Mouse (Mus musculus): ENCODE data around the gene Elmod2.
"Not testable (repeated sequence)": the region's sequence is repeated elsewhere in the genome, so short reads cannot be mapped to it uniquely, and the experiment has no call there.

Elmod2 gene
- long read RNA-seq, experiment 1, full-length matches to known transcripts: 2 of 6 reads
- long read RNA-seq, experiment 1, partial matches to known transcripts: 0 of 6 reads
- long read RNA-seq, experiment 1, other reads (novel, unspliced or antisense): 4 of 6 reads
- long read RNA-seq, experiment 2, full-length matches to known transcripts: 2 of 4 reads
- long read RNA-seq, experiment 2, partial matches to known transcripts: 2 of 4 reads
- long read RNA-seq, experiment 2, other reads (novel, unspliced or antisense): 0 of 4 reads

- intact Hi-C loops (cut with DNase I): loop anchor here (5.0 kb wide), 1 partner anchor 260 kb away; no protein-coding TSS in a partner anchor
These were observed at the start of gene Elmod2 for GRCm38 (mm10) chr8:83331899-83332697. Gene Elmod2, minus strand, starts transcription at chr8:83332486.

- intact Hi-C loops (cut with DNase I): no loop called here
These were observed 48.7 kb upstream of the Elmod2 start for GRCm38 (mm10) chr8:83381016-83381415.

GRCm38 (mm10) chr8:83380141-83380540 is 47.9 kb upstream of the Elmod2 start:
- intact Hi-C loops (cut with DNase I): no loop called here

GRCm38 (mm10) chr8:83377231-83377630 is 44.9 kb upstream of the Elmod2 start:
- intact Hi-C loops (cut with DNase I): no loop called here

DNA sequence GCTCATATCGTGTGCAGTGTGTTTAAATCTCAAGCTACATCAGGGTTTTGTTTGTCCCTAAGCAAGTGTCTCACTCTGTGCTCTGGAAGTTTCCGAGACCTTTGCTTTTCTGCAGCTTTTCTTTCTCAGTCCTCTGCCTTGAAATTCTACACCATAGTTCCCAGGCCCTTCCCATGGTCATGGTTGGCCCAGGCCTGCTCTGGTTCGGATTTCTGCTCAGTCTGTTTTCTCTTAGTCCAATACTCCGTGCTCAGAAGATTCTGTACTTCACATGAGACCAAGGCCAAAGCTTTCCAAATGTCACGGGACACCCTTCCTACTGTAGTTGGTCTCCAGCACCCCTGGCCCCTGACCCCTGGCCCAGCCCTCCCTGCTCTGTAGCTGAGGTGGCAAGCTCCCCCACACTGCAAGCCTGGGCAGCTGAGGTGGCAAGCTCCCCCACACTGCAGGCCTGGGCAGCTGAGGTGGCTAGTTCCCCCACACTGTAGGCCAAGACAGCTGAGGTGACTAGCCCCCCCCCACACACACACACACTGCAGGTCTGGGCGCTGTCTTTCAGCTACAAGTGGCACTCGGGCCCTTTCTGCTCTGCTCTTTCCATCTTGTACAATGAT is 31.0 kb upstream of the Elmod2 start:
- intact Hi-C loops (cut with DNase I): no loop called here

GRCm38 (mm10) chr8:83351315-83351714 is 19.0 kb upstream of the Elmod2 start:
- intact Hi-C loops (cut with DNase I): no loop called here

GRCm38 (mm10) chr8:83348263-83348662 is 16.0 kb upstream of the Elmod2 start, which contains the start of gene Mgat4d:
Gene Mgat4d, plus strand, starts transcription at chr8:83348471.
- intact Hi-C loops (cut with DNase I): no loop called here

- intact Hi-C loops (cut with DNase I): loop anchor here (1.0 to 5.0 kb wide), 2 partner anchors 82 to 240 kb away; no protein-coding TSS in a partner anchor
These were observed 10.4 kb upstream of the Elmod2 start for GRCm38 (mm10) chr8:83342693-83343092.

GRCm38 (mm10) chr8:83342076-83342475 is 9.8 kb upstream of the Elmod2 start:
- intact Hi-C loops (cut with DNase I): loop anchor here (1.0 to 5.0 kb wide), 2 partner anchors 82 to 240 kb away; no protein-coding TSS in a partner anchor

DNA sequence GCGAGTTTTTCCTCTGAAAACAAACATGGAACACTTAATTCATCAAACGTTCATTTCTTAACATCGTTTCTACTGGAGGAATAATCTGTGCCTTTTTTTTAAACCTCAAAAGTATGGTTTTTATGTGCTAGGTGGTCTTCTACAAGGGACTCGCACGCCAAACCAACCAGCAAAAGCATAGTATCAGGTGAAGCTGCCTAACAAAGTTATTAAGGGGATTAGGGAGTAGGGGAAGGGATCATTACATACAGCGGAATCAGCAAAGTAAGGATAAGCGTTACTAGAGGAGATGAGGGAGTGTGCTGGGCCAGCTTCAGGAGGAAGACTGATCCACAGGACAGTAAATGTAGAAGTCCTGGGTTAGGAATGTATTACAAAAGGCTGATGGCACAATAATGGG is 578 bp upstream of the Elmod2 start:
- intact Hi-C loops (cut with DNase I): loop anchor here (5.0 kb wide), 1 partner anchor 259 kb away; no protein-coding TSS in a partner anchor

DNA sequence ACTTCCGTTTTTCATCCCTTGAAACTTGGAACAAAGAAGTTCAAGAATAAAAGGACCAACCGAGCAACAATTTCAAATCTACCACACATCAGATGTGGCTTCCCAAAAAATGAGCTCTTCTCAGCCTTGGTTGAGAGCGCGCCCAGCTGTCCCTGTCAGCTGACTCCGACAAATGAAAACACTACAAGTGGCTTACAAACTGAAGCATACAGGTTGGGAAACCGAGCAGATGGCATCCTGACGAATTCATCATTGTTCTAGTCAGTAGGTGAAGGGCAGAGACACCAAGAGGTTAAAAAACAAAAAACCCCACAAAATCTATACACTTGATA is 753 bp downstream of the Elmod2 start:
- intact Hi-C loops (cut with DNase I): loop anchor here (5.0 kb wide), 1 partner anchor 261 kb away; no protein-coding TSS in a partner anchor

DNA sequence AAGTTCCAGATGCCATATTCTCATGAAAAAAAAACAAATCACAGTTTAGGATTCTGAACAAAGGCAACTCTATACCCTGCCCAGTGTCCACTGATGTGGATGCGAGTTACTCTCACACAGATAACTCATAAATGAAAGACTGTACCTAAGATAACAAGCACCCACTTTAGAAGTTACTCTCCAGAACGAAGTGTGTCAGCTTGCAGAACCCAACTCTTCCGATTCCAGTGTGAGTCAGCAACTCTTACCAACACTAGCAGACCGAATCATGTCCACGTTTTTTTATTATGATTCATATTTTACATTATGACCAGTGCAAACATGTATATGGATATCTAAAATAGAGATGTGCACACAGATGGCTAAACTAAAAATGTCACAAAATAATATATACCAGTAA is 4.4 kb downstream of the Elmod2 start:
- intact Hi-C loops (cut with DNase I): no loop called here

DNA sequence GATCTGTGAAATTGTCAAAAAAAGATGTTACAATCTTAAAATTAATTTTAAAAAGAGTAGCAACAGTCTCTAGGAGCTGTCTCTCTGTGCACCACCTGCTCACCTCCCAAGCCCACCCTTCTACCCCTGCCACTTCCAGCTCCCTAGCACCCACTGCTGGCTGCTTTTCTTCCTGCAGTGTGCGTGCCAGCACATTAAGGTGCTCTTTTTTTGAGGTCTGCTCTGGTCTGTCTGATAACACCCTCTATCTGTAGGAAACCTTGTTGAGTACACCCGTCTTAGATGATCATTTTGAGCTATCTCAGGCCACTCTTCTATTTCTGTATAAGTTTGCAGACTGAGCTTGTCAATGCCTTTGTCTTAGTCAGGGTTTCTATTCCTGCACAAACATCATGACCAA is 9.2 kb downstream of the Elmod2 start:
- intact Hi-C loops (cut with DNase I): no loop called here

GRCm38 (mm10) chr8:83322374-83322773 is 9.9 kb downstream of the Elmod2 start:
- intact Hi-C loops (cut with DNase I): no loop called here

- intact Hi-C loops (cut with DNase I): no loop called here
These were observed 11.7 kb downstream of the Elmod2 start for GRCm38 (mm10) chr8:83320543-83320942.

DNA sequence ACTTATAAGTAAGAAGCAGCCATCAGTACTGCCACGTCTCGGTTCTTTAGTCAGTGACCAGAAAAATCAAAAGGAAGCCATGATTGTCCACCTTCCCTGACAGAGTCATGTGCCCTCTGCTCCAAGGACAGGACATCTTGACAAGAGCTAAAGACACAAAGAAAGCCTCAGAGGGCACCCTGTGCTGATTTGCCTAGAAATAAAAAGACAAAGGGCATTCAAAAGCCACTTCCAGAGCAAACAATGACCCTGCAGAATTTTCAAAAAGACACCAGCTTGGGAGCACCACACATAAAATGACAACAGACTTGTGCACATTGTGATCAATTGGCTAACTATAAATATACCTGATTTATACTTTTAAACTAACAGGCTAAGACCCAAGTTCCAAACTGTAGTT is 16.6 kb downstream of the Elmod2 start:
- intact Hi-C loops (cut with DNase I): no loop called here

- intact Hi-C loops (cut with DNase I): not testable (repeated sequence)
These were observed 17.2 kb downstream of the Elmod2 start for GRCm38 (mm10) chr8:83315084-83315483.

- intact Hi-C loops (cut with DNase I): no loop called here
These were observed 22.4 kb downstream of the Elmod2 start for GRCm38 (mm10) chr8:83309836-83310235.

DNA sequence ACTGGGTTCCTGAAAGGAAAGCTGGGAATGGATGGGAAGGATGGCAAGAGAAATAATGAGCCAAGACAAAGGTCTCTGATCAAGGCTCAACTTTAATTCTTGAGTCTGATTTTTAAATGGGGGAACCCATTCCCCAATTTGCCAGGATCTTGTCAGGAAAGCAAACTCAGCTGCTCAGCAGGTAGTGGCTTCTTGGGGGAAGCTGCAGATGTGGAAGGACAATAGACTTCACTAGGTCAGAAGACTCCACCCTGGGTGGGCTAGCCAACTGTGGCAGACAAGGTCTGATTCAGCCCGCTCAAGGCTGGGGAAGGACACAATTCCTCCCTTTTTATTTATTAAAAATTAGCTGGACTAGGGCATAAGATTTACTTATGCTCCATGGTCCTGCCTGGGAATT is 27.3 kb downstream of the Elmod2 start:
- intact Hi-C loops (cut with DNase I): no loop called here

DNA sequence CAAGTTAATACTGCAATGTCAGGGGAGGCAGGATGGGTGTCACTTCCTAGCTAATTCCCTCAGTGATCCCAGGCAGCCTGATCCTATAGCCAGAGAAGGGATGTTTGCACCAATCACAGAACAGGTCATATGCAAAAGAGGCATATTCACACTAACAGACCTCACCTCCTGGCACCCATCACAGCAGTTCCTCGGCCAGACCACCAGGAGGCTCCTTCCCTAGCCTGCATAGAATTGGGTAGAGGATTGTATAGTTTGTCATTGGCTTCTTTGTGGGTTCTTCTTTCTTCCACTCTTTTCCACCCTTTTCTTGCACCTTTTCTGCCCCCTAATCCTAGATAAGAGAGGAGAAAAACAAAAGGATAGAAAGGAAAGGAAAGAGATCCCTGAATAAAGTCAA is 32.2 kb downstream of the Elmod2 start:
- intact Hi-C loops (cut with DNase I): no loop called here

GRCm38 (mm10) chr8:83297375-83297774 is 34.9 kb downstream of the Elmod2 start:
- intact Hi-C loops (cut with DNase I): no loop called here

- intact Hi-C loops (cut with DNase I): no loop called here
These were observed 42.1 kb downstream of the Elmod2 start, which contains the start of gene Ucp1 for GRCm38 (mm10) chr8:83290176-83290575. Gene Ucp1, plus strand, starts transcription at chr8:83290352.

All from adrenal gland (tissue).